In the genomic region with DNA sequence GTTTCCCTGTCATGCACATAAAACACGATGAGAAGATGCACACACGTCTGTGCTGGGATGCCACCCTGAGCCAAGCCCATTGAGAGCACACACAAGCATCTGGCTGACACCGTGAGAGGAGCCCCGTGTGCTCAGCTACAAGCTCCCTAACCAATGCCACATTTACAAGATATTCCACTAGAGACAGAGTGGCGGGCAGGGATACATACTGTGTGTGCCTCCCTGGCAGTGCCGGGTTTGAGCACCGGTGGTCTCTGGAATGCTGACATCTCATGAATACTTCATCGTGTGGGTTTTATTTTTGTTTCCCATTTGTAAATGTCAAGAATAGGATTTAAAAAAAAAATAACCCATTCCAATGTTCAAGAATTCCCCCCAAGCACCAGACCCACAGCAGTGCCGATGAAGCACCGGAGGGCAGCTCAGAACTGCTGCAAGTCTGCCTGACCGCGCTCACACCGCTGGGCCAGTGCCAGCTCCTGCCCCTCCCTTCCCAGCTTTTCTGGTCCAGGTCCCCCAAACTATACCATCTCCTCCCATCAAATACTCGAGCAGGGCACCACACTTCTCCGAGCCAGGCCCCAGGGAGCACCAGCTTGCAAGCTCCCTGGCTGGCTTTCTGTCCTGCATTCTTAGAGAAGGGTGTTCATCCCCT, we compare ENCODE assay signal across 17 mouse cellular contexts.
A peak's percentile ranks its signal among the peaks of the same experiment; 100 is the strongest.
DNase-seq lines count a peak whose midpoint lies in the region; ATAC-seq and TF ChIP-seq lines count a peak whose summit lies in the region.
"Had no signal": no experiment of that assay in that cellular context is flagged by ENCODE, and none has a peak within 500 bp of the region (broad histone marks: within the 10 kb centered on the region; RNA-seq: fewer than 3 reads in every experiment).

No protein-coding gene starts in this region.

- no peak for TF ChIP-seq EP300 in stomach, postnatal 0 days (optimal IDR thresholded peaks at IDR 0.05)

- 0 out of 2 replicates have a peak, but pooled peaks have one; percentile 27 for ATAC-seq in hindbrain, embryonic 16.5 days
- ATAC-seq in hindbrain, embryonic 12.5 days (ENCODE audit: low FRiP score), result no peak
- ATAC-seq in midbrain, embryonic 16.5 days, result no peak
- 0 out of 2 replicates have a peak, but pooled peaks have one; percentile 30 for ATAC-seq in forebrain, embryonic 15.5 days (replicated peaks)
- ATAC-seq in stomach, postnatal 0 days (ENCODE audit: low FRiP score, low TSS enrichment), result no peak; the same call in 1 of the 2 replicates
- no peak for ATAC-seq in megakaryocyte-erythroid progenitor cell, adult 5-6 weeks (replicated peaks; ENCODE audit: low FRiP score, low TSS enrichment, poor library complexity, severe bottlenecking)

- no peak for TF ChIP-seq CTCF in stomach, postnatal 0 days (IDR thresholded peaks at IDR 0.05; ENCODE audit: low read depth)

- no peaks in the 10 kb centered on the region for H3K36me3 ChIP-seq in hindbrain, embryonic 16.5 days (ENCODE audit: control insufficient read depth, insufficient read depth, low read length)
- H3K36me3 ChIP-seq in hindbrain, embryonic 12.5 days, result no peaks in the 10 kb centered on the region
- no peaks in the 10 kb centered on the region for H3K36me3 ChIP-seq in midbrain, embryonic 10.5 days
- no peaks in the 10 kb centered on the region for H3K36me3 ChIP-seq in midbrain, embryonic 16.5 days (ENCODE audit: control insufficient read depth, insufficient read depth, low read length)
- no peaks in the 10 kb centered on the region for H3K36me3 ChIP-seq in forebrain, embryonic 15.5 days
- no peaks in the 10 kb centered on the region for H3K36me3 ChIP-seq in stomach, postnatal 0 days (ENCODE audit: control insufficient read depth, insufficient read depth, low read length)
- H3K36me3 ChIP-seq: G1E; heart, embryonic 12.5 days; neural tube, embryonic 13.5 days had no signal

- no peak for DNase-seq in midbrain, embryonic 10.5 days (ENCODE audit: low spot score)
- DNase-seq in stomach, postnatal 0 days (ENCODE audit: low spot score), result no peak
- DNase-seq in heart, postnatal 14 days, result no peak
- DNase-seq: adrenal gland, postnatal 25 days; B cell, adult 2 months; cerebellum, postnatal 36 days; gastrocnemius, postnatal 14 days; lung, adult 2 months; midbrain, embryonic 14.5 days had no signal

- 52% methylated on average over 15 of the region's 15 CpGs for WGBS in hindbrain, embryonic 16.5 days
- 65% methylated on average over 15 of the region's 15 CpGs for WGBS in hindbrain, embryonic 12.5 days
- WGBS in midbrain, embryonic 10.5 days, result 83% methylated on average over 15 of the region's 15 CpGs
- 57% methylated on average over 15 of the region's 15 CpGs for WGBS in midbrain, embryonic 16.5 days
- WGBS in forebrain, embryonic 15.5 days, result 48% methylated on average over 15 of the region's 15 CpGs
- WGBS in stomach, postnatal 0 days, result 54% methylated on average over 15 of the region's 15 CpGs

- no peak overlapping the region for H3K4me3 ChIP-seq in hindbrain, embryonic 16.5 days (ENCODE audit: low read length)
- no peak overlapping the region for H3K4me3 ChIP-seq in hindbrain, embryonic 12.5 days
- no peak overlapping the region for H3K4me3 ChIP-seq in midbrain, embryonic 10.5 days
- no peak overlapping the region for H3K4me3 ChIP-seq in midbrain, embryonic 16.5 days (ENCODE audit: low read depth, low read length)
- no peak overlapping the region for H3K4me3 ChIP-seq in forebrain, embryonic 15.5 days
- H3K4me3 ChIP-seq in stomach, postnatal 0 days (ENCODE audit: low read depth, low read length), result no peak overlapping the region
- H3K4me3 ChIP-seq: heart, embryonic 12.5 days; neural tube, embryonic 13.5 days had no signal

- no peaks in the 10 kb centered on the region for H3K9me3 ChIP-seq in hindbrain, embryonic 16.5 days (ENCODE audit: control insufficient read depth, low read length)
- no peaks in the 10 kb centered on the region for H3K9me3 ChIP-seq in hindbrain, embryonic 12.5 days (replicated peaks)
- no peaks in the 10 kb centered on the region for H3K9me3 ChIP-seq in midbrain, embryonic 10.5 days (replicated peaks)
- H3K9me3 ChIP-seq in midbrain, embryonic 16.5 days (replicated peaks; ENCODE audit: control insufficient read depth, low read length, poor library complexity, severe bottlenecking), result no peaks in the 10 kb centered on the region
- no peaks in the 10 kb centered on the region for H3K9me3 ChIP-seq in forebrain, embryonic 15.5 days
- H3K9me3 ChIP-seq in stomach, postnatal 0 days (ENCODE audit: control insufficient read depth, low read length), result no peaks in the 10 kb centered on the region
- H3K9me3 ChIP-seq: G1E; heart, embryonic 12.5 days; neural tube, embryonic 13.5 days had no signal

- H3K9ac ChIP-seq in hindbrain, embryonic 16.5 days (ENCODE audit: low read depth, low read length), result no peak overlapping the region
- no peak overlapping the region for H3K9ac ChIP-seq in hindbrain, embryonic 12.5 days
- H3K9ac ChIP-seq in midbrain, embryonic 16.5 days (ENCODE audit: low read depth, low read length), result no peak overlapping the region
- H3K9ac ChIP-seq in forebrain, embryonic 15.5 days (replicated peaks), result no peak overlapping the region
- no peak overlapping the region for H3K9ac ChIP-seq in stomach, postnatal 0 days (ENCODE audit: low read length)
- H3K9ac ChIP-seq: heart, embryonic 12.5 days; neural tube, embryonic 13.5 days had no signal

- H3K4me2 ChIP-seq in hindbrain, embryonic 16.5 days (ENCODE audit: low read length), result no peak overlapping the region
- no peak overlapping the region for H3K4me2 ChIP-seq in hindbrain, embryonic 12.5 days (replicated peaks)
- H3K4me2 ChIP-seq in midbrain, embryonic 16.5 days (ENCODE audit: low read length), result no peak overlapping the region
- no peak overlapping the region for H3K4me2 ChIP-seq in forebrain, embryonic 15.5 days (replicated peaks)
- H3K4me2 ChIP-seq in stomach, postnatal 0 days (replicated peaks; ENCODE audit: low read depth), result no peak overlapping the region
- H3K4me2 ChIP-seq: heart, embryonic 12.5 days; neural tube, embryonic 13.5 days had no signal

- peaks cover 9% of the 10 kb centered on the region for H3K4me1 ChIP-seq in hindbrain, embryonic 16.5 days (ENCODE audit: control insufficient read depth, insufficient read depth, low read depth, low read length)
- H3K4me1 ChIP-seq in hindbrain, embryonic 12.5 days, result peaks cover 39% of the 10 kb centered on the region
- H3K4me1 ChIP-seq in midbrain, embryonic 10.5 days, result peaks cover 44% of the 10 kb centered on the region
- peaks cover 12% of the 10 kb centered on the region for H3K4me1 ChIP-seq in midbrain, embryonic 16.5 days (ENCODE audit: control insufficient read depth, insufficient read depth, low read length)
- H3K4me1 ChIP-seq in forebrain, embryonic 15.5 days, result peaks cover 25% of the 10 kb centered on the region
- H3K4me1 ChIP-seq in stomach, postnatal 0 days (replicated peaks; ENCODE audit: control insufficient read depth, insufficient read depth), result peaks cover 5% of the 10 kb centered on the region; the same call in 1 of the 2 replicates

- intact Hi-C loops in heart, postnatal 14 days (cut with DNase I), result no loop called here

- no peak overlapping the region for H3K27ac ChIP-seq in hindbrain, embryonic 16.5 days (ENCODE audit: low read depth, low read length)
- H3K27ac ChIP-seq in hindbrain, embryonic 12.5 days, result no peak overlapping the region
- peak overlapping the region; percentile 35; the same call in 1 of the 2 replicates for H3K27ac ChIP-seq in midbrain, embryonic 10.5 days (replicated peaks)
- H3K27ac ChIP-seq in midbrain, embryonic 16.5 days (ENCODE audit: low read length), result no peak overlapping the region
- 0 out of 2 replicates have a peak overlapping the region, but pooled peaks have one; percentile 11 for H3K27ac ChIP-seq in forebrain, embryonic 15.5 days (replicated peaks)
- H3K27ac ChIP-seq in stomach, postnatal 0 days (replicated peaks), result peak overlapping the region; percentile 61
- H3K27ac ChIP-seq: neural tube, embryonic 13.5 days had no signal

- H3K27me3 ChIP-seq in hindbrain, embryonic 16.5 days (replicated peaks; ENCODE audit: control insufficient read depth, insufficient read depth, low read length), result no peaks in the 10 kb centered on the region
- no peaks in the 10 kb centered on the region for H3K27me3 ChIP-seq in hindbrain, embryonic 12.5 days
- H3K27me3 ChIP-seq in midbrain, embryonic 10.5 days (ENCODE audit: low read depth, poor library complexity, severe bottlenecking), result no peaks in the 10 kb centered on the region
- H3K27me3 ChIP-seq in midbrain, embryonic 16.5 days (ENCODE audit: control insufficient read depth, insufficient read depth, low read depth, low read length), result no peaks in the 10 kb centered on the region
- no peaks in the 10 kb centered on the region for H3K27me3 ChIP-seq in forebrain, embryonic 15.5 days
- no peaks in the 10 kb centered on the region for H3K27me3 ChIP-seq in stomach, postnatal 0 days (ENCODE audit: control insufficient read depth, insufficient read depth, low read length)
- H3K27me3 ChIP-seq: heart, embryonic 12.5 days; neural tube, embryonic 13.5 days had no signal

Comparison
In these comparisons a context has a peak if more than half of its experiments do, and no peak if none do; other contexts are left out.
1. ATAC-seq: peak in hindbrain, embryonic 16.5 days (single experiment) and forebrain, embryonic 15.5 days (single experiment); none in hindbrain, embryonic 12.5 days (single experiment), midbrain, embryonic 16.5 days (single experiment), stomach, postnatal 0 days (single experiment) and megakaryocyte-erythroid progenitor cell, adult 5-6 weeks (single experiment).
2. H3K27ac ChIP-seq: peak in midbrain, embryonic 10.5 days (single experiment), forebrain, embryonic 15.5 days (single experiment) and stomach, postnatal 0 days (single experiment); none in hindbrain, embryonic 16.5 days (single experiment), hindbrain, embryonic 12.5 days (single experiment) and midbrain, embryonic 16.5 days (single experiment).